Mouse (Mus musculus) intestine, embryonic 16.5 days (tissue): ENCODE results near the gene Tst. TPM values are rescaled to one million over a fixed set of nuclear protein-coding genes. Genes with fewer than 3 reads are reported as not detected.

Experiments
- ATAC-seq: fragments of 200-750 bp; cut with Nextera tagmentation; 2 replicates; pipeline ENCODE4 v1.8.0; 2017; ENCODE audit warnings: moderate TSS enrichment, moderate library complexity
- H3K27ac ChIP-seq: fragments of 300-500 bp; sonication (generic); 2 replicates; pipeline ENCODE4 v1.5.1; 2014; ENCODE audit warnings: mild to moderate bottlenecking, low read length
- H3K27me3 ChIP-seq: fragments of 300-500 bp; sonication (generic); replicated peaks from 2 replicates; pipeline ENCODE4 v1.6.1; 2014; ENCODE audit warnings: low read length, control low read depth, mixed read lengths; ENCODE audit not compliant: control insufficient read depth, insufficient read depth
- H3K36me3 ChIP-seq: fragments of 300-500 bp; sonication (generic); 2 replicates; pipeline ENCODE4 v1.6.1; 2014; ENCODE audit warnings: low read length, control low read depth; ENCODE audit not compliant: control insufficient read depth, insufficient read depth
- H3K4me1 ChIP-seq: fragments of 300-500 bp; sonication (generic); 2 replicates; pipeline ENCODE4 v1.6.1; 2014; ENCODE audit warnings: low read length, control low read depth, mixed read lengths; ENCODE audit not compliant: control insufficient read depth, insufficient read depth
- H3K4me2 ChIP-seq: fragments of 300-500 bp; sonication (generic); 2 replicates; pipeline ENCODE4 v1.6.1; 2014; ENCODE audit warnings: low read depth, low read length, control low read depth
- H3K4me3 ChIP-seq: fragments of 300-500 bp; sonication (generic); 2 replicates; pipeline ENCODE4 v1.5.1; 2014; ENCODE audit warnings: mild to moderate bottlenecking, low read length
- H3K9ac ChIP-seq: fragments of 300-500 bp; sonication (generic); 2 replicates; pipeline ENCODE4 v1.6.1; 2014; ENCODE audit warnings: low read depth, low read length
- H3K9me3 ChIP-seq: fragments of 300-500 bp; sonication (generic); 2 replicates; pipeline ENCODE4 v1.6.1; 2016; ENCODE audit warnings: low read length, control low read depth; ENCODE audit not compliant: control insufficient read depth
- WGBS: fragments of 180-500 bp; shearing (Covaris S2); extraction: QIAGEN DNeasy Blood & Tissue Kit; methylation state at CpG from one replicate; pipeline ENCODE4 v1.1.7; 2014; 5-methylcytosine and 5-hydroxymethylcytosine counted together
- polyA plus RNA-seq: library from polyadenylated mRNA; unstranded; fragments of >200 nt; fragmentation: Nextera tagmentation; extraction: Ambion mirVana; gene quantifications from 2 replicates; pipeline ENCODE4 v1.2.1, GENCODE M21; 2015

Gene Tst
- polyA plus RNA-seq, 1 experiment from 2014 or later: 62.9 TPM

DNA sequence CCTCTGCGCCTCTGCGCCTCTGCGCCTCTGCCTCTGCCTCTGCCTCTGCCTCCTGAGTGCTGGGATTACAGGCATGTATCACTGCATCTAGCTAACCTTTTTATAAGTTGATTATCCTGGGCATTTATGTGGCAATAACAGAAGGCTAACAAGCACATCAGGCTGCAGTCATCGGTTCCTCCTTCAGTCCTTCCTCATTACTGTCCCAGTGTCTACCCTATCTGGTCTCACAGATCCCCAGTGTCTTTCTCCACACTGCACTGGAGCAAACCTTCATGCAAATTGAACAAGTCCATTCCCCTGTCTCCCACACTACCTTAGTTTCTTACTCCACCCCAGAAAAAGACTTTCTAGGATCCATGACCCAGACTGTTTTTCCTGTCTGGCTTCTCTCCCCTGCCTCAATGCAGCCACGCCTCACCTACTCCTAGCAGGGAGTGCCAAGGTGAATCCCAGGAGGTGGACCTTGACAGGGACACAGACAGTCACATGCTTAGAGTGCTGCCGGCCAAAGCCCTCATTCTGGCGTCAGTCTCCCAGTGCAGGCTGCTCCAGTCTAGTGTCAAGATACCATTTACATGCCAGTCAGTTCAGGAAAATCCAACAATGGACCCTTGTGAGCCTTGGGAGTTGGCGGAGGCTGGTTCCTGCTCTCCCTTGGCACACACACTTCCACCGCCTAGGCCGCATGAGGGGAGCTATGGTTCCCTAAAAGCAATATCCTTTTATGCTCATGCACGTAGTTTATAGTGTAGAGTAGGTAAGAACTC, 22.1 kb downstream of the Tst start:
- Histone ChIP-seq H3K9me3 (no peaks in the 10 kb centered on the region), H3K4me3 (no peak overlapping the region), H3K27me3 (peaks cover 13% of the 10 kb centered on the region; the same call in 1 of the 2 replicates), H3K27ac (peak overlapping the region; percentile 9; the same call in 1 of the 2 replicates), H3K4me1 (peaks cover 8% of the 10 kb centered on the region), H3K9ac (no peak overlapping the region), H3K36me3 (no peaks in the 10 kb centered on the region), H3K4me2 (no peak overlapping the region)
- ATAC-seq: peak; percentile 86
- WGBS: 76% methylated on average over 11 of the region's 11 CpGs

GRCm38 (mm10) chr15:78382115-78382514, 23.6 kb downstream of the Tst start:
- Histone ChIP-seq H3K27ac (no peak overlapping the region), H3K9me3 (no peaks in the 10 kb centered on the region), H3K36me3 (no peaks in the 10 kb centered on the region), H3K4me3 (no peak overlapping the region), H3K4me1 (peaks cover 8% of the 10 kb centered on the region), H3K9ac (no peak overlapping the region), H3K27me3 (peaks cover 24% of the 10 kb centered on the region; the same call in 1 of the 2 replicates), H3K4me2 (no peak overlapping the region)
- no peak for ATAC-seq
- 92% methylated on average over 4 of the region's 4 CpGs for WGBS

GRCm38 (mm10) chr15:78380741-78381140, 25.0 kb downstream of the Tst start:
- 71% methylated on average over 4 of the region's 4 CpGs for WGBS
- no peak overlapping the region for H3K4me2 ChIP-seq
- peaks cover 8% of the 10 kb centered on the region for H3K4me1 ChIP-seq
- H3K9ac ChIP-seq: no peak overlapping the region
- H3K27ac ChIP-seq: no peak overlapping the region
- no peak overlapping the region for H3K4me3 ChIP-seq
- H3K36me3 ChIP-seq: no peaks in the 10 kb centered on the region
- H3K9me3 ChIP-seq: no peaks in the 10 kb centered on the region
- H3K27me3 ChIP-seq: peaks cover 24% of the 10 kb centered on the region; the same call in 1 of the 2 replicates
- ATAC-seq: no peak

- no peak overlapping the region for H3K9ac ChIP-seq
- WGBS: 86% methylated on average over 2 of the region's 2 CpGs
- H3K27ac ChIP-seq: no peak overlapping the region
- H3K4me3 ChIP-seq: no peak overlapping the region
- no peak overlapping the region for H3K4me2 ChIP-seq
- peaks cover 8% of the 10 kb centered on the region for H3K4me1 ChIP-seq
- H3K9me3 ChIP-seq: no peaks in the 10 kb centered on the region
- ATAC-seq: no peak
- no peaks in the 10 kb centered on the region for H3K36me3 ChIP-seq
- H3K27me3 ChIP-seq: peaks cover 29% of the 10 kb centered on the region
Observed at GRCm38 (mm10) chr15:78380208-78380607, 25.5 kb downstream of the Tst start.

GRCm38 (mm10) chr15:78378556-78378955, 27.2 kb downstream of the Tst start:
- no peak overlapping the region for H3K9ac ChIP-seq
- peaks cover 38% of the 10 kb centered on the region for H3K27me3 ChIP-seq
- H3K36me3 ChIP-seq: no peaks in the 10 kb centered on the region
- H3K9me3 ChIP-seq: no peaks in the 10 kb centered on the region
- WGBS: 68% methylated on average over 10 of the region's 10 CpGs
- no peaks in the 10 kb centered on the region for H3K4me1 ChIP-seq
- H3K4me2 ChIP-seq: no peak overlapping the region
- no peak overlapping the region for H3K4me3 ChIP-seq
- ATAC-seq: no peak
- no peak overlapping the region for H3K27ac ChIP-seq

GRCm38 (mm10) chr15:78377859-78378258, 27.8 kb downstream of the Tst start:
- Histone ChIP-seq H3K4me1 (no peaks in the 10 kb centered on the region), H3K9ac (no peak overlapping the region), H3K27ac (no peak overlapping the region), H3K27me3 (peaks cover 39% of the 10 kb centered on the region), H3K9me3 (no peaks in the 10 kb centered on the region), H3K4me3 (no peak overlapping the region), H3K36me3 (no peaks in the 10 kb centered on the region), H3K4me2 (no peak overlapping the region)
- 88% methylated on average over 10 of the region's 10 CpGs for whole genome bisulfite sequencing
- ATAC-seq: no peak

DNA sequence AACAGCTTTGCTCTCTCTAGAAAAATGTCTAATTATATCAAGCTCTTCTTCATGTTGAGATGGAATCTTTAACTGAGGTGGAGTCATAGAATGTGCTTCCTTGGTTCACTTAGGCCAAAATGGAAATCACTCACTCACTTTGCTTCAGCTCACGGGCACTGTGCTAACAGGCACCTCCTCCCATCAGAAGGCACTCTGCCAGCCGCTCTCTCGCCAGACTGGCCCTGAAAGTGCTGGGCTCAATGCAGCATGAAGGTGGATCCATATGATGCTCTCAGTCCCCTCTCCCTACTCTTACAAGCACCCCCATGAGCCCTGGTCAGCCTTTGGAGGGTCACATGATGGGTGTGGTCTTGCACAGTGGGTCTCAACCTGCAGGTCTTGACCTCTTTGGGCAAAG, 31.5 kb downstream of the Tst start:
- Histone ChIP-seq H3K9me3 (0 out of 2 replicates have a peak, but pooled peaks cover 4% of the 10 kb centered on the region), H3K27ac (no peak overlapping the region), H3K4me1 (no peaks in the 10 kb centered on the region), H3K27me3 (peaks cover 59% of the 10 kb centered on the region), H3K36me3 (no peaks in the 10 kb centered on the region), H3K4me2 (no peak overlapping the region), H3K4me3 (no peak overlapping the region), H3K9ac (no peak overlapping the region)
- WGBS: 66% methylated on average over 3 of the region's 3 CpGs
- no peak for ATAC-seq

GRCm38 (mm10) chr15:78372796-78373195, 32.9 kb downstream of the Tst start:
- Histone ChIP-seq H3K9ac (no peak overlapping the region), H3K4me1 (no peaks in the 10 kb centered on the region), H3K9me3 (0 out of 2 replicates have a peak, but pooled peaks cover 4% of the 10 kb centered on the region), H3K4me2 (no peak overlapping the region), H3K36me3 (no peaks in the 10 kb centered on the region), H3K4me3 (no peak overlapping the region), H3K27me3 (peaks cover 61% of the 10 kb centered on the region), H3K27ac (no peak overlapping the region)
- ATAC-seq: no peak
- 57% methylated on average over 3 of the region's 3 CpGs for WGBS

DNA sequence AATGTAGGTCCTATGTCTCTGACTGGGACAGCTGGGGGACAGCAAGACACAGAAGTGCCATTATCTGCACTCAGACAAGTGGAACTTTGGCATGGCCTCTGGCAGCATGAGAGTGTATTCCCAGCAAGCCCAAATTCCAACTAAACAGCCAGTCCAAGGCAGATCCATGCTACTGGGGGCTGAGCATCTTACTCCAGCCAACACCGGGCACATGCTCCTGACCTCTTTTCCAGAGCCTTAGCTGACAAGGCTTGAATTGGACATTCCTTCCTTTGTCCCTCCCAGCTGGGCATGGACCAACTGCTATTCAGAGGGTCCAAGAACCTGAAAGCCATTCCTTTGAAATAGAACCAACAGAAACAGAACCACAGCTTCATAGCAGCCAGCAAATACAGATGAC, 36.1 kb downstream of the Tst start:
- Histone ChIP-seq H3K4me1 (no peaks in the 10 kb centered on the region), H3K4me2 (no peak overlapping the region), H3K9ac (no peak overlapping the region), H3K27me3 (peaks cover 61% of the 10 kb centered on the region), H3K4me3 (no peak overlapping the region), H3K36me3 (no peaks in the 10 kb centered on the region), H3K9me3 (0 out of 2 replicates have a peak, but pooled peaks cover 4% of the 10 kb centered on the region), H3K27ac (no peak overlapping the region)
- no peak for ATAC-seq
- 76% methylated on average over 1 of the region's 1 CpGs for WGBS
